Mouse (Mus musculus) heart, postnatal 0 days (tissue): ENCODE measurements around the gene Tbc1d10a.

Experiments
- CTCF ChIP-seq: IDR thresholded peaks from 2 replicates; pipeline ENCODE4 v1.5.1; 2016; ENCODE audit warnings: antibody characterized with exemption, control low read depth, low read depth
- EP300 ChIP-seq: IDR thresholded peaks from 2 replicates; pipeline ENCODE4 v1.6.1; 2016; ENCODE audit warnings: antibody characterized with exemption, low read depth

DNA sequence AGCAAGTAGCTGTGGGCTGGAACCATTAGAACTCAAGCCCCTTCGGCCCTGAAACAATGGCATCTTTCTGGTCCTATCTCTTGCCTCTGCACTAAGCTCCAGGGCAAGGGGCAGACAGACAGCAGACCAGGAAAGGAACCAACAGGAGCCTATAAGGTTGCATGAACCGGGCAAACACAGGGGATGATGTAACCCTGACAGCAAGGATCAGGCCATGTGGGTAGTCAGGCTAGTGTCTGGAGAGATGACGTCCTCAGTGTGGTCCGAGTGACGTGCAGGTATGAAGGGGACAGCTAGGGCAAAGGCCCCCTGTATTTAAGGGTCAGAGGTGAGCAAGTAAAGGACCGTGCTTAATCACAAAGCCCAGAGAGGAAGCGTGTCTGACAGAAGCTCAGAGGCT, 63.7 kb downstream of the Tbc1d10a start:
- no peak for TF ChIP-seq CTCF
- no peak for TF ChIP-seq EP300
